Mouse (Mus musculus) cerebellum, adult 18-20 months (tissue): ENCODE measurements around the gene Megf11.
"Not testable (repeated sequence)": the region's sequence is repeated elsewhere in the genome, so short reads cannot be mapped to it uniquely, and the experiment has no call there.

Experiments used
- DNase-seq, 2 experiments: peaks; one replicate each; pipeline ENCODE4 v3.0.0; 2021

Gene Megf11

DNA sequence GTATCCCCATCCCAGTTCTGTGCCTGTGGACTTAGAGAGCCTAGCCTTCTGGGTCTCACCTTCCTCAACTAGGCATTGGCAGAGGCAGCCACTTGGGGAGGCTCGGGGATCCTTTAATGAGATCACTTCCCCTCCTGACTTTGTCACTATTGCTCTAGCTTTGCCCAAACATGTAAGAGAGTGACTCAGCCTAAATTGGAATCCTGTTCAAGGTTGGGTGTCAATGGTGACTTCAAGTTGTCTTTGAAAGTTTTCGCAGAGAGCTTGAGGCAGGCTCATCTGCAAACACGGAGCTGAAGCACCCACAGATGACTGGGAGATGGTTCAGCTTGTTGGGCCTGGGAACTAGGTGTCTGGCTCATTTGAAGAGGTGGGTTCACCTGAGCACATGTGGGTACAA is 85.9 kb downstream of the Megf11 start:
- DNase-seq = no peak

GRCm38 (mm10) chr9:64472165-64472564 is 86.7 kb downstream of the Megf11 start:
- no peak for DNase-seq

DNA sequence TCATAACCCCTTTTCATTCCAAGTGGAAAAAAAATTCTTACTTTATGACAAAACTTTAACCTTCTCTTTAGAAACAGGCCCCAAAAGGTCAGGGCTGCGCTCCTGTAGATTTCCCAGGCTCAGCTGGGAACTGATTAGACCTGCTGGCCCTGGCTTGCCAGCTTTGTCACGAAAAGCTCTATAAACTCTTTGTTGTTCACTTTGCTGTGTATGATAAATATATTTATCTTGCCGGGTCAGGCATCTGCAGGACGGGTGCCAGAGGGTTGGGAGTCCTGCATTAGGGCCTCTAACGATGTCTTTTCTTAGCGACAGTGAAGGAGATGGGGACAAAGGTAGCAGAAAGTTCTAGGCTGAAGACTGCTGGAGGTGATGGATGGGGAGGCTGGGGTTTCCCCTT is 87.3 kb downstream of the Megf11 start:
- no peak for DNase-seq

GRCm38 (mm10) chr9:64473170-64473569 is 87.7 kb downstream of the Megf11 start:
- no peak for DNase-seq

- no peak for DNase-seq
These were observed 88.3 kb downstream of the Megf11 start for GRCm38 (mm10) chr9:64473695-64474094.

DNA sequence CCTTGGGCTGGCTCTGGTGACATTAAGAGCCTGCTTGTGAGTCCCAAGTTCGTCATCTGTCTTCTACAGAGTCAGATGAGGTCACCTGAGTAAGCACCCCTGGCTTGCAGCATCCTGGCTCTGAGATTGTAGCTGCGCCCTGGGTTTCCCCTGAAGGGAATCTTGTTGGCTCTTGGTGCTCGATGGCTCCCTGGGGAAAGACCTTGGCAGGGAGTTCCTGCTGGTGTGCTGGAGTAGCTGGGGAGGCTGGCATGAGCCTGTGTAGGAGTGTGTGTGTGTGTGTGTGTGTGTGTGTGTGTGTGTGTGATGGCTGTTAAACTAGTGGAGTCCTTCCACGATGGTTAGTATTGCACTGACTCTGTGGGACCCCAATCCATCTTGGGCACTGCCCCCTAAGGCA is 88.7 kb downstream of the Megf11 start:
- DNase-seq = no peak

DNA sequence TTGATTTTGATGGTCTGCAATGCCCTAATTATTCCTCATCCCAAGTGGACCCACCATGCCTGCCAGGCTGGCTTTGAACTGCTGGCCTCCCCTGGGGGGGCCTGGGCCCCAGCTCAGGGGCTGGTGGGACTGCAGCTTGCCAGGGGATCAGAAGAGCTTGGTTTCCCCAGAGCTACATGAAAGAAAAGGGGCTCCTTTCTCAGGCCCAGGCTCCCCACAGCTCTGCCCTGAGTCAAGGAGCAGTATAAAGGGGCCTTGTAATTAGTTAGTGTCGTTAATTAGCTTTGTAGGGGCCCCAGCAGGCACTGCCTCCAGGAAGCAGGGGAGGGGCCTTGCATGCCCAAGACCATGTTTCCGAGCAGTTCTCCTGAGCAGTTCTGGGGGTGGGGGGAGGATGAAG is 90.5 kb downstream of the Megf11 start:
- DNase-seq = no peak

DNA sequence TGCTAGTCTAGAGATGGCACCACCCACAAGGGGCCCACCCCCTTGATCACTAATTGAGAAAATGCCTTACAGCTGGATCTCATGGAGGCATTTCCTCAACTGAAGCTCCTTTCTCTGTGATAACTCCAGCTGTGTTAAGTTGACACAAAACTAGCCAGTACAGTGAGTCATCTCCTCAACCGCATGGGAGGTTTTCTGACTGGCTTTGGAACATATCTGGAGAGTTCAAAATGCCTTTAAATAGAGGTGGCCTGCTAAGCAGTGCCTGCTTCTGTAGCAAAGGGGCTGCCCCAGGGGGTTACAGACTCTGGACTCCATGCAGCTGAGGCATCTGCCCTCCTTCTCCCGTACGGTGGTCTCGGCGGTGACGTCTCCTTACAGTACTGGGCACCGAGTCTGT is 92.0 kb downstream of the Megf11 start:
- not testable (repeated sequence) for DNase-seq

- peak; percentile 76 to 77 for DNase-seq
These were observed 96.7 kb downstream of the Megf11 start for GRCm38 (mm10) chr9:64482126-64482525.

- DNase-seq = peak; percentile 80 to 90
These were observed 102.0 kb downstream of the Megf11 start for GRCm38 (mm10) chr9:64487377-64487776.

DNA sequence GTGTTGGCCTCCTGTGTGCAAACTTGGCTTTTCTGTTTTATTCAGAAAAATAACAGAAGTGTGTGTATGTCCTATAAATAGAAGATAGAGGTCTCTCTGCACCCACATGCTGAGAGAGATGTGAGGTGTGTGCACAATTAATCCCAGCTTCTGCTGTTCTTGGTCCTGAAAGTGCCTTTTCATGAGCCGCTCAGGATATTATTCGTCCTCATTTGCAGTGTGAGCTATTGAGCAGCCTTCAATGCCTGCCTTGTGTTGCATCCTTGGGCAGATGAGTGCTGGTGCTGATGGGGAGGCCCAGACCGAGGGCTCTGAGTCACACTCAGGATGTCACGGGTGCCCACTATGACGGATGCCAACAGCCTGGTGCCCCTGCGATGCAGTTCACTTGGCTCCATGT is 109.2 kb downstream of the Megf11 start:
- no peak for DNase-seq

DNA sequence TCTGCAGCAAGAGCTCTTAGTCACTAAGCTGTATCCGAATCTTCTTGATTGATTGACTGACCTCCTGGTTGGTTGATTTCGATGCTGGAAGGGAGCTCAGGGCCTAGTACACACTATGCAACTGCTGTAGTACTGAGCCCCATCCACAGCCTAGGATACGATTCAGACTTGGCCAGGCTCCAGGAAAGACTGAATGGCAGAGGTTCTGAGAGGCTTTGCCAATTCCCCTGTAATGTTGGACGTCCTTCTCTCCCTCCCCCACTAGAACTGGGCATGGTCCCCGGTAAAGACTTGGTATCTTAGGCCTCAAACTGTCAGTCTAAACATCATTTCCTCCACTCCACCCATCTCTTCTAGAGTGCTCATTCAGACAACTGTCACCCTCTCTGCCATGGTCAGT is 113.5 kb downstream of the Megf11 start:
- peak; percentile 45 to 55 for DNase-seq

GRCm38 (mm10) chr9:64501211-64501610 is 115.8 kb downstream of the Megf11 start:
- DNase-seq = no peak

- DNase-seq = no peak
These were observed 118.6 kb downstream of the Megf11 start for GRCm38 (mm10) chr9:64503996-64504395.

- no peak for DNase-seq
These were observed 119.0 kb downstream of the Megf11 start for GRCm38 (mm10) chr9:64504456-64504855.

DNA sequence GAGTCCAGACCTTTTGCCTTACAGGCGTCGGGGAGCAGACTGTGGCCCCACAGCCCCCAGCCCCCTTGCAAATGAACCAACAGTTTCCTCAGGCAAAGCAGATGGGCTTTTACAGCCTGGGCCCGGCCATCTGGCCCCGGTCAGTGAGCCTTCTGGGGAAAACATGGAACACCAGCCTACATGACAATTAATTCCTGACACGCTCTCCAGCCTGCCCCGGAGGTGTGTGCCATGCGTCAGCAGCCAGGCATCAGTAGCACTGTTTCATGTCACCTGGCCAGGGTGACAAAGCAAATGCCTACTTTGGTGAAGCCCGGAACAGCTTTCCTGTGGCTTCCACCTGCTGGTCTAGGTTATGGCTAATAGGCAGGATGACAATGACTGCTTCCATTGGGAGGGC is 119.5 kb downstream of the Megf11 start:
- peak; percentile 76 to 83 for DNase-seq

GRCm38 (mm10) chr9:64506440-64507206 is 121.2 kb downstream of the Megf11 start:
- no peak for DNase-seq

- DNase-seq = no peak
These were observed 121.7 kb downstream of the Megf11 start for GRCm38 (mm10) chr9:64507207-64507517.

DNA sequence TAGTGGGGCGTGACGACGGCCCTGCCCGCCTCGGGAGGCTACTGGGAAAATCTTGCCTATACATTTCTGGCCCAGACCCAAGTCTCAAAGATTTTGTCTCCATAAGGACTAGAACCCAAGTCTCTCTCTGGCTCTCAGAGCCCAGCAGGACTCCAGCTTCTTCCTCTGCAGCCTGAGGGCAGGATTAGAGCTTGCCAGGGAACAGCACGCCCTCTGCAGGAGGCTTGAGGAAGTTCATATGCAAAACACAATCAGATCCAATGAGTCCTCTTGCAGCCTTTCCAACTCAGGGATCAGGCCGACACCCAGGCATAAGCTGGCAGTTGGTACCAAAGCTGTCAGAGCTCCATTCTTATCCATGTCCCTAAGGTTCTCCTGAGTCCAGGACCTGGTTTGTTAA is 122.6 kb downstream of the Megf11 start:
- DNase-seq = no peak

DNA sequence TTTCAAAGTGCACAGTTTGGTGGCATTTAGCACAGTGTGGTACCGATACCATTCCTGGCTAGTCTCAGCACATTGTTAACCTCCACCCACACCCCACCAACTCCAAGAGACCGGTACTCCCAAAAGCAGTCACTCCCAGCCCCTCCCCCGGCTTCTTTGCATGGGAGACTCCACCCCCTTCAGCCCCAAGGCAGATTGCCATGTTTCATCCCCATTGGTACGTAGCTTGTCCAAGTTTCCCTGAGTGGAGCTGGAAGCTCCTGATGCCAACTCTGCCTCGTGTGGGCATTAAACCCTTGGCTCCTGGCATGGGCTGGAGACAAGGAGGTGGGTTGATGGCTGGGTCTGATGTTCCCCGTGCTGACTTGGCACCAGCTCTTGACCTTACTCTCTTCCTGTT is 129.4 kb downstream of the Megf11 start:
- DNase-seq = no peak

DNA sequence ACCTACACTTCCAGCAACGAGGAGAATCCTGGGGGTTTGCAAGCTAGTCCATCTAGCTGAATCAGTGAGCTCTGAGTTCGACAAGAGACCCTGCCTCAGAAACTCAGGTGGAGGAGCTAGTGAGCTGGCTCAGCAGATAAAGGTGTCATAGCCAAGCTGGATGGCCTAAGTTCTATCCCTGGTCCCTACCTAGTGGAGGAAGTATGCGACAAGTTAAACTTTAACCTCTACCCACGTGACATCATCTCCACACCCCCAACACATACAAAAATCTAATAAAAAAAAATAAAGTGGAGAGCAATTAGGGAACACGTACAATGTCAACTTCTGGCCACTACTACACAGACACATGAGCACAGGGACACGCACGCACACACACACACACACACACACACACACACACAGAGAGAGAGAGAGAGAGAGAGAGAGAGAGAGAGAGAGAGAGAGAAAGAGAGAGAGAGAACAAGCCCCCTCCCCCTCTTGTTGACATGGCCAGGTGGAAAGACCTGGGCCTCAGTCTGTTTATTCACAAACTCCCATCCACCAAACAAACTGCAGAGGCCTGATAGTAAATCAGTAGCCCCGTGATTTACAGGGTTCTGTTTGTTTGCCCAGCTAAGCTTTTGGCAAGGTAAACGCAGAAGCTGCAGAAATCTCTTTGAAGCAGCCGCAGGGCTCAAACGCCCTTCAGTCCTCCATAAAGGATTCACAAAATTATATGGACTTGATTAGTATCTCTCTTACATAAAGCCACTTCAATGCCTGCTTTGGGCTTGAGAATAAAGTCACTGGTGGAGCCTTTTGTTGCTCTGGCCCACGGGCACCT is 134.7 kb downstream of the Megf11 start:
- DNase-seq = no peak

DNA sequence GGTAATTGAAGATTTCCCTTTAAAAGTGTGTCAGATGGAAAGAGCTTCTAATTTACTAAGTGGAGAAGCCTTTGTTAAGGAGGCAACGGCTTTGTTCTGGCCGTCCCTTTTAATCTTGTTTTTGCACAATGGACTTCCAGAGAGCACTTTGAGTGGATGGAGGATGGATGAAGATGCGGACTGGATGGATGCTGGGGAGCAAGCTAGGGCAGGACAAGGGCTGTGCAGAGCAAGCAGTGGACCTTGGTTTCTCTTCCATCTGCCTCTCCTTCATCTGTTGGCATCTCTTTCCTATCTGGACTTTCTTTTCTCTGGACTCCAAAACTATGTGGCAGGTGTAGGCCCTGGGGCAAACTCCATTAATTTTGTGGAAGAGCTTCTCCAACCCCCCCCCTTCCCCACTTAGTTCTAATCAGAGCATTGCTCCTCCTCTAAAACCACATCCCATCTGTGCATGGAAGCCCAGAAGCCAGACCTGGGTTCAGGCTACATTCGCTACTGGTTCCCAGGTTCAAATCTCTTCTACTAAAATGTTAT is 135.4 kb downstream of the Megf11 start:
- peak; percentile 34 to 39 for DNase-seq

DNA sequence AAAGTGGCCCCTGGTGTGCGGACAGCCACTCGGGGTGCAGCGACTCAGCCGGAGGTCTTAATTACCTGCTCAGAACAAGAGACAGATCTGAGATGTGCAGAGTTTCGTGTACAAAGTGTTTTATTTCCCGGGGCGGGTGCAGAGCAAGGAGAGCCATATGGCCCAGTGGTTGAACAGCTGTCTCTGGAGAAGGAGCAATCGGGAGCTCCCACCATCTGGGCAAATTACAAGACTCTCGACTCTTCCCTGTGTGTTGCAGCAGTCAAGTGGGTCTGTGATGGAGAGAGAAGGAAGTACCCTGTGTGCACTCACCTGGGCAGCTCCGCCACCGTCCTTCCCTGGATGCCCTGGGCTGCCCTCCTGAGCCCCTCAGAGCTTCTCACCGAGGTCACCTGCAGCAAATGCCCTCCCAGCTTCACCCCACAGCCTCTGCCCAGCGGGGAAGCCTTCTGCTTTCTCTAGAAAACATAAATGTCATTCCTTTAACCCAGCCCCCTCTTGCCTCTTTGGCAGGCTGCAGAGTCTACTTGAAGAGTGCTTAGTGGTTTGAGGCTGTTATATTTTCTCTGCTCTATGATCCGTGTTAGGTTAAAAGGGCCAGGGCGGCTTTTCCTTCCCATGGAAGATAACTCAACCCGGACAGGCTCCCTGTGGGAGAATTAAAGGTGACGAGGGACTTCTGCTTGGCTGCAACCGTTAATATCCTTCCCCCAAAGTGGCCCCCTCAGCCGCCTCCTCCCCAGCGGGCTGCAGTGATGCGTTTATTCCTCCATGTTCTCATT is 138.0 kb downstream of the Megf11 start:
- DNase-seq = no peak
